Mouse (Mus musculus) bone marrow, adult 2 months (tissue): ENCODE measurements around the gene Spata18.

Source experiments
- CTCF ChIP-seq: fragments of 200-500 bp; IDR thresholded peaks from 2 replicates; pipeline ENCODE4 v1.5.1; 2011; ENCODE audit warnings: low read length, control low read depth; ENCODE audit not compliant: control insufficient read depth, insufficient read depth
- POLR2A ChIP-seq: fragments of 200-500 bp; IDR thresholded peaks from 2 replicates; pipeline ENCODE4 v1.6.1; 2011; ENCODE audit warnings: low read depth, mild to moderate bottlenecking, control low read depth, low read length, borderline replicate concordance; ENCODE audit not compliant: control insufficient read depth

DNA sequence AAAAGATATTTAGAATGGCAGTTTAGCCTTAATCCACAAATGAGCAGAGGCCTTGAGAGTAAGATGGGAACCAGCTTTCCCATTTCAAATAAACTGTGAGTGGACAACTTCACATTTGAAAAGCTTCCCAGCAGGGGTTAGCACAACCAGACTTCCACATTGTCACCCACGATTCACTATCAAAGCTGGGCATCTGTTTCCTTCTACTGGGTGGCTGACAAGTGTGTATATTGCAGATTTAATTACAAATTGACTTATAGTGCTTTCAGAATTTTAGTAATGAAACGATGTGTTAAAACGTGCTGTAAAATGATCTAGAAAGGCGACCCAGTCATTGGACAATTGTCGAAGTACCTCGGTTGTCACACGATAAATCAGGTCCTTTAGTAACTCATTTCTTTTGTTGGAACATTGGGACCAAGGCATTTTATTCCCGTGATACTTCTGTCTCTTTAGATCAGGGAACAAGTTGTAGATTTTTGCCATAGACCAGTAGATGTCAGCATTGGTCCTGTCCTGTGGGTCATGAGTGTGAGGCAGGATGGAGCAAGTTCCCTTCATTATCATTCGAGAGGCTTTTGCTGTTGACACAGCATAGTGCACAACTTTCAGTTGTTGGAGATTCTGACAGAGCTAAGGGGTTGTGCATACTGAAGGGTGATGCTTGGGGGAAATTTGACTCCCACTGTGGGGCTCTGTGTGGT lies 32.7 kb downstream of the Spata18 start:
- TF ChIP-seq POLR2A: no peak
- no peak for TF ChIP-seq CTCF
